Mouse (Mus musculus) embryonic facial prominence, embryonic 15.5 days (tissue): ENCODE measurements around the gene F10. TPM values are rescaled to one million over a fixed set of nuclear protein-coding genes. Genes with fewer than 3 reads are reported as not detected.

ENCODE experiments used
- polyA plus RNA-seq: library from polyadenylated mRNA; unstranded; fragments of >200 nt; fragmentation: Nextera tagmentation; extraction: Ambion mirVana; gene quantifications from 2 replicates; pipeline ENCODE4 v1.2.1, GENCODE M21; 2015

The F10 gene
- polyA plus RNA-seq, 1 experiment from 2014 or later: 0.13 TPM

Other genes starting within 250 kb of the F10 start
- gene Mcf2l, start 163.5 kb upstream of the F10 start, polyA plus RNA-seq: 16.8 and 18.7 TPM in 2 replicates
- gene F7, start 11.3 kb upstream of the F10 start, polyA plus RNA-seq: 0.11 TPM in 1 of 2 replicates, not detected in the other
- 0.13 and 0.29 TPM in 2 replicates for gene Proz, start 23.6 kb downstream of the F10 start, polyA plus RNA-seq
- 37.4 and 41.9 TPM in 2 replicates for gene Pcid2, start 68.2 kb downstream of the F10 start, polyA plus RNA-seq
- gene Cul4a, start 68.3 kb downstream of the F10 start, polyA plus RNA-seq: 104 and 106 TPM in 2 replicates
- gene Lamp1, start 121.9 kb downstream of the F10 start, polyA plus RNA-seq: 334 and 345 TPM in 2 replicates
- gene Grtp1, start 163.3 kb downstream of the F10 start, polyA plus RNA-seq: 15.4 and 16.1 TPM in 2 replicates
- gene Adprhl1, start 216.9 kb downstream of the F10 start, polyA plus RNA-seq: 4.4 and 6.1 TPM in 2 replicates